Mouse (Mus musculus): ENCODE measurements at regions not wholly inside any gene's neighbourhood (a gene's known extent, or its start where the extent isn't known, plus 50 kb on each side); places are given as distances from the start of the nearest gene placed in this dataset.

GRCm38 (mm10) chr4:52152565-52153164 is 286.4 kb upstream of the Smc2 start:
- TF ChIP-seq CTCF (IDR thresholded peaks at IDR 0.05; ENCODE audit: low read depth, low read length): peak; percentile 14
- no peak for TF ChIP-seq POLR2A (IDR thresholded peaks at IDR 0.05; ENCODE audit: insufficient read depth, low read length)

All from ES-Bruce4 (cell line).